Mouse (Mus musculus) small intestine, adult 2 months (tissue): ENCODE measurements around the gene Slc50a1. TPM values are rescaled to one million over a fixed set of nuclear protein-coding genes. Genes with fewer than 3 reads are reported as not detected.
A peak's percentile ranks its signal among the peaks of the same experiment; 100 is the strongest.

Source experiments
- H3K27ac ChIP-seq: fragments of 200-500 bp; 2 replicates; pipeline ENCODE4 v1.5.1; 2012; ENCODE audit warnings: low read depth, low read length, control low read depth, inconsistent platforms; ENCODE audit not compliant: insufficient read depth
- H3K27me3 ChIP-seq: fragments of 200-500 bp; 2 replicates; pipeline ENCODE4 v1.6.1; 2012; ENCODE audit warnings: mild to moderate bottlenecking, moderate library complexity, low read length, inconsistent platforms; ENCODE audit not compliant: control insufficient read depth, insufficient read depth
- H3K36me3 ChIP-seq: fragments of 200-500 bp; 2 replicates; pipeline ENCODE4 v1.6.1; 2012; ENCODE audit warnings: mild to moderate bottlenecking, low read length, control low read depth, inconsistent platforms; ENCODE audit not compliant: control insufficient read depth, insufficient read depth
- H3K4me1 ChIP-seq: fragments of 200-500 bp; 2 replicates; pipeline ENCODE4 v1.6.1; 2012; ENCODE audit warnings: low read length, inconsistent platforms, mixed read lengths; ENCODE audit not compliant: control insufficient read depth, insufficient read depth, insufficient read length
- H3K4me3 ChIP-seq: fragments of 200-500 bp; 2 replicates; pipeline ENCODE4 v1.5.1; 2012; ENCODE audit warnings: low read depth, mild to moderate bottlenecking, control low read depth, inconsistent platforms, low read length, moderate library complexity
- CTCF ChIP-seq: fragments of 200-500 bp; IDR thresholded peaks from 2 replicates; pipeline ENCODE4 v1.5.1; 2012; ENCODE audit warnings: low read depth, mild to moderate bottlenecking, control low read depth, inconsistent platforms, low read length, moderate library complexity, mixed read lengths; ENCODE audit not compliant: insufficient replicate concordance, insufficient read length; ENCODE audit errors: extremely low read depth
- POLR2A ChIP-seq: fragments of 200-500 bp; IDR thresholded peaks from 2 replicates; pipeline ENCODE4 v1.6.1; 2012; ENCODE audit warnings: low read depth, mild to moderate bottlenecking, control low read depth, inconsistent platforms, low read length, moderate library complexity
- WGBS: fragments of 180-500 bp; shearing (Covaris S2); methylation state at CpG from one replicate; pipeline ENCODE4 v1.1.7; 2018; 5-methylcytosine and 5-hydroxymethylcytosine counted together
- polyA plus RNA-seq: library from polyadenylated mRNA; depleted of rRNA; stranded (reverse); fragments of >200 nt; gene quantifications from 2 replicates; pipeline ENCODE4 v1.2.3, GENCODE M21; 2012

Slc50a1 gene
- polyA plus RNA-seq, 1 experiment = 97.3 TPM

DNA sequence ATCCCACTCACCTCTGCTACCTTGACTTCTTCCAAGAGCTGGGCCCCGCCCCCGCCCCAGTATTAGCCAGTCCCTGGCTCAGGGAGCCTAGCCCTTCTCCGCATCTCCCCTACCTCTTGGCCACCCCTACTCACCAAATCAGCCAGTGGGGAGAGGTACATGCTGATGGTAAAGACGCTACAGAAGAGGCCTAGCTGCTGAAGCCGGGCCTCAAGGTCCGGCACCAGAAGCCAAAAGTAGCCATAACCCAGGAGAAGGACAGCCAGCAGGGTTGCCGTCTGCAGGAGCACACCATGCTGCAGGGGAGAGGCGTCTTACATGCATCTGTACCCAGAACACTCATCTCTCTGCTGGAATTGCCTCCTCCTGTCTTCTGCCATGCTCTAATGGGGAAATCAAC is 1.5 kb downstream of the Slc50a1 start:
- Histone ChIP-seq H3K4me3 (no peak overlapping the region), H3K4me1 (peaks cover 15% of the 10 kb centered on the region), H3K27me3 (no peaks in the 10 kb centered on the region), H3K27ac (no peak overlapping the region), H3K36me3 (peaks cover 14% of the 10 kb centered on the region)
- TF ChIP-seq POLR2A (no peak), CTCF (no peak)
- WGBS = 84% methylated on average over 8 of the region's 8 CpGs

DNA sequence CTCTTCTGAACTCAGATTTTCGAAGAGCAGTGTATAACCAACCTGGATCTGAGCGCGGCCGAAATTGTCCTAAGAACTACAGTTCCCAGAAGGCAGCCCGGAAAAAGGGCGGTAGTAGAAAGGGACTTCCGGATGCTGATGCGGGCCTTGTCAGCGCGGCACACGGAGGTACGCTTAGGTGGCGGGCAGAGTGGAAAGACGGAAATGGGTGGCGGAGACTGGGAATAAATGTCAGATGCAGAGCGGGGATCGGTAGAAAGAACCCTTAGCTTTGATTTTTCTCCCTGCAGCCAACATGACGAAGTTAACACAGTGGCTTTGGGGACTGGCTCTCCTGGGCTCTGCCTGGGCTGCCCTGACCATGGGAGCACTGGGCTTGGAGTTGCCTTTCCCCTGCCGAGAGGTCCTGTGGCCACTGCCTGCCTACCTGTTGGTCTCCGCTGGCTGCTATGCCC is 3.9 kb downstream of the Slc50a1 start:
- H3K4me3 ChIP-seq = peak overlapping the region; percentile 93
- peak overlapping the region; percentile 74 for H3K27ac ChIP-seq
- TF ChIP-seq POLR2A (peak; percentile 94), CTCF (no peak)
- peaks cover 1% of the 10 kb centered on the region; the same call in 1 of the 2 replicates for H3K36me3 ChIP-seq
- WGBS = under 1% methylated on average over 20 of the region's 20 CpGs
- no peaks in the 10 kb centered on the region for H3K27me3 ChIP-seq
- H3K4me1 ChIP-seq = peaks cover 18% of the 10 kb centered on the region

GRCm38 (mm10) chr3:89262417-89262816 is 8.0 kb downstream of the Slc50a1 start:
- WGBS = 58% methylated on average over 10 of the region's 10 CpGs
- TF ChIP-seq POLR2A (no peak), CTCF (no peak)
- Histone ChIP-seq H3K27ac (no peak overlapping the region), H3K36me3 (no peaks in the 10 kb centered on the region), H3K4me1 (peaks cover 4% of the 10 kb centered on the region), H3K27me3 (no peaks in the 10 kb centered on the region), H3K4me3 (no peak overlapping the region)

GRCm38 (mm10) chr3:89260211-89260610 is 10.2 kb downstream of the Slc50a1 start:
- H3K27ac ChIP-seq = no peak overlapping the region
- no peaks in the 10 kb centered on the region for H3K27me3 ChIP-seq
- 79% methylated on average over 3 of the region's 3 CpGs for WGBS
- H3K36me3 ChIP-seq = no peaks in the 10 kb centered on the region
- no peak overlapping the region for H3K4me3 ChIP-seq
- no peak for TF ChIP-seq CTCF
- H3K4me1 ChIP-seq = peaks cover 2% of the 10 kb centered on the region

GRCm38 (mm10) chr3:89259076-89259475 is 11.3 kb downstream of the Slc50a1 start, which contains the start of gene Dpm3:
Gene Dpm3, plus strand, starts transcription at chr3:89259358.
- H3K4me3 ChIP-seq = no peak within 1 kb of the TSS
- peaks cover 2% of the 10 kb centered on the region for H3K4me1 ChIP-seq
- no peak within 1 kb of the TSS for H3K27ac ChIP-seq
- no peaks in the 10 kb centered on the region for H3K36me3 ChIP-seq
- H3K27me3 ChIP-seq = no peaks in the 10 kb centered on the region
- TF ChIP-seq CTCF (no peak), POLR2A (no peak)
- WGBS = 59% methylated on average over 7 of the region's 7 CpGs

DNA sequence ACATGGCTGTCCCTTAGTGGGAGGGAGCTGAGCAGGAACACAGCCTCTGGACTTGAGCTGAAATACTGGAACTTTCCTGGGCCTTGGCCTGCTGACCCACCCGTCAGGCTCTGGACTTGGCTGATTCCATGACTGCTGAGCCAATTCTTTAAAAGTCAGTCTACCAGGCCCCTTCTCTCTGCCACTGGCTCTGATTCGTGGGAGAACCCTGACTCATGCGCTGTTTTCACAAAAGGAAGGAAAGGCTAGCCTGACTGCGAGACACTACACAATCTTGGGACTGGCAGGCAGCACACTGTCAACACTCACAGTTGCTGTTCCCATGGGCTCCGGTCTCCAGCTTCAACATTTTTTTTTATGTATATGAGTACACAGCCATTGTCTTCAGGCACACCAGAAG is 14.2 kb downstream of the Slc50a1 start:
- Histone ChIP-seq H3K36me3 (no peaks in the 10 kb centered on the region), H3K4me1 (peaks cover 21% of the 10 kb centered on the region), H3K27ac (no peak overlapping the region), H3K27me3 (no peaks in the 10 kb centered on the region), H3K4me3 (no peak overlapping the region)
- TF ChIP-seq POLR2A (no peak), CTCF (no peak)
- WGBS = 80% methylated on average over 5 of the region's 5 CpGs

DNA sequence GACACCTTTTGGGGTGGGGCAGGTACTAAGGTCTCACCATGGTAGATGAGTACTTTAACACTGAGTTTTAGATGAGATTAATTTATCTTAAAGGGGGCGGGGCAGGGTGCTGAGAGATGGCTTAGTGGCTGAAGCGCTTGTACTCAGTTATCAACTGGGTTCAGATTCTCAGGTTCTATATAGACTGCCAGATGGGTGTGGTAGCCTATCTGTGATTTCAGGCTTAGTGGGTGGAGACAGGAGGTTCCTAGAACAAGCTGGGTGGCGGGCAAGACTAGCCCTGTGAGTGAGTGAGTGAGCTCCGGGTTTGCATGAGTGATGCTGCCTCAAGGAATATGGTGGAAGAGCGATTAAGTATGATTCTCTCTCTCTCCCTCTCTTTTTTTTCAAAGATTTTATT is 15.4 kb downstream of the Slc50a1 start:
- TF ChIP-seq CTCF (no peak), POLR2A (no peak)
- Histone ChIP-seq H3K27me3 (no peaks in the 10 kb centered on the region), H3K27ac (no peak overlapping the region), H3K4me3 (no peak overlapping the region), H3K4me1 (peaks cover 29% of the 10 kb centered on the region), H3K36me3 (no peaks in the 10 kb centered on the region)
- 43% methylated on average over 5 of the region's 5 CpGs for WGBS
